Mouse (Mus musculus): ENCODE measurements at regions not wholly inside any gene's neighbourhood (a gene's known extent, or its start where the extent isn't known, plus 50 kb on each side); places are given as distances from the start of the nearest gene placed in this dataset.

DNA sequence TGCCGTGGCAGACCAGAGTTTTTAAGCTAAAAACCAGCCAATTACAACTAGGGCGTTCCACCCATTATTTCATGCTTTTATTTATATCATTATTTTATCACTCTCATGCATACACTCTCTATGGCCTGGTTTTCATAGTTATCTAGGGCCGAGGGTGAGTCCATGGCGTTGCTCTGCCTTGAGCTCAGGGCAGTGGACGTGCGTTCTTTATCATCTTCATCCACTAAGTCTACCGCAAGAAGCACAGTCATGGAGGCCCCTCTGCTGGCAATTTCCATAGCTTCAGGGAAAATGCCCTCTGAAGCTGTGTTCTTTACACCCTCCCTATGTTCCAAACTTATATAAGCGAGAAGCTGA lies 67.0 kb upstream of the Vrk1 start:
- TF ChIP-seq CTCF (IDR thresholded peaks at IDR 0.05; ENCODE audit: borderline replicate concordance, insufficient read depth, low read depth, low read length) (no peak), POLR2A (IDR thresholded peaks at IDR 0.05; ENCODE audit: borderline replicate concordance, insufficient read depth, low read length) (no peak)

Measured in cerebellum, adult 2 months (tissue).